Mouse (Mus musculus): Measurements from ENCODE around the gene Lpp. TPM values are rescaled to one million over a fixed set of nuclear protein-coding genes. Genes with fewer than 3 reads are reported as not detected.

Lpp gene
- polyA plus RNA-seq, 1 experiment from 2014 or later = 11.5 TPM

DNA sequence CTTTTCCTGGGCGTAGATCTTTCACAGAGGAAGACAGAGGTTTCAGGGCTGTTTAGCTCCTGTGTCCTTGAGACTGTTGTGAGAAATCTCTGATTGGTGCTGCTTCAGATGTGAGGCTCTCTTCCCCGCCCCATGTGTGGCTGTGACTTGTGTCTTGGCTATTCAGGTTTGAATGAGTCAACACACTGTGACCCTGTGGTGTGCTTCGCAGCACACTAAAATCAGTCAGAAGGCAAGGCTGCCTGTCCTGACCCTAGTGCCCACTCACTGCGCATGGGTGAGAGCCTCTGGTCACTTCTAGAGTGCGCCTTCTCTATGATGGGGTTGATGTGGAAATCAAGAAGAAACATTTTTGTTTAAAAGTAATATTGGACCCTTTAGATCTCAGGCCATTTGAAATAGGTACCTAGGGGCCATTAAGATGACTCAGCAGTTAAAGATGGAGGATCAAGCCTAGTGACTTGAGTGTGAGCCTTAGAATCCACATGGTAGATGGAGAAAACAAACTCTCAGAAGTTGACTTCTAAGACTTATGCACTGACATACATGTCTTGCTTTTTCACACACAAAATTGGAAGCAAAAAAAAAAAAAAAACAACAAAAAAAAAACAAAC is 114.7 kb downstream of the Lpp start:
- Histone ChIP-seq H3K4me2 (no peak overlapping the region), H3K27me3 (no peaks in the 10 kb centered on the region), H3K9ac (no peak overlapping the region), H3K36me3 (no peaks in the 10 kb centered on the region), H3K4me3 (no peak overlapping the region), H3K27ac (replicated peaks) (no peak overlapping the region), H3K4me1 (replicated peaks) (peaks cover 13% of the 10 kb centered on the region; the same call in 1 of the 2 replicates), H3K9me3 (no peaks in the 10 kb centered on the region)
- no peak for ATAC-seq (ENCODE audit: low FRiP score, low read depth)
- WGBS = 92% methylated on average over 5 of the region's 5 CpGs

DNA sequence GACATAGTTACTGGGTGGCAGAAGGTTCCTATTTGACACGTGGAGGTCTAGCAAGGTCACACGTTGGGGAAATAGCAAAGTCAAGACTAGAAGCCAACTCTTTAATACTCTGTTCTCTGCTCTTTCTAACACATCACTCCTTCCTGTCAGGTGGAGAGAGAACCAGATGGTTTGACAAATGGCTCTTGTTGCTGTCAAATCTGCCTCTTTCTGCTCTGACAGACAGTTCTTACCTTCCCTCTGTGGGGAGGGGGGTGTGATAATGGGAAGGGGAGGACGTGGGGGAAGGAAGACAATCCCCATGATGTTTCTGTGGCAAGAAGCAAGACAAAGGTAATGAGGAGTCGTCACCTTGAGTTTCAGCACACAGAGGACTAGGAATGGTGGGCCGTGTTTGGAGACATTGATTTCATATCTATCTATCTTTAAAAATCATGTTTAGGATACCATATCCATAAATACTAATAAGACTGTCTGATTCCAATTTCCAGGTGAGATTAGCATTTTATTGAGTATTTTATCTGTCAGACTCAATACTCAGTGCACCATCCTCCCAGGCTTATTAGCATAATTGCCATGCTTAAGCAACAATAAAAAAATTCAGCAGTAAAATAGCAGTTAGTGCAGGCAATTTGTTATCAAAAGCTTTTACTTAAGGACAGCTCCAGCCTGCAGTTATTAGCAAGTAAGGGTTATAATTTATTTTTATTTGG is 115.9 kb downstream of the Lpp start:
- no peak overlapping the region for H3K4me2 ChIP-seq
- peaks cover 13% of the 10 kb centered on the region; the same call in 1 of the 2 replicates for H3K4me1 ChIP-seq (replicated peaks)
- no peaks in the 10 kb centered on the region for H3K9me3 ChIP-seq
- H3K36me3 ChIP-seq = no peaks in the 10 kb centered on the region
- no peak overlapping the region for H3K27ac ChIP-seq (replicated peaks)
- H3K27me3 ChIP-seq = no peaks in the 10 kb centered on the region
- no peak overlapping the region for H3K9ac ChIP-seq
- H3K4me3 ChIP-seq = no peak overlapping the region
- ATAC-seq (ENCODE audit: low FRiP score, low read depth) = no peak; the same call in 1 of the 2 replicates
- 58% methylated on average over 5 of the region's 5 CpGs for WGBS

DNA sequence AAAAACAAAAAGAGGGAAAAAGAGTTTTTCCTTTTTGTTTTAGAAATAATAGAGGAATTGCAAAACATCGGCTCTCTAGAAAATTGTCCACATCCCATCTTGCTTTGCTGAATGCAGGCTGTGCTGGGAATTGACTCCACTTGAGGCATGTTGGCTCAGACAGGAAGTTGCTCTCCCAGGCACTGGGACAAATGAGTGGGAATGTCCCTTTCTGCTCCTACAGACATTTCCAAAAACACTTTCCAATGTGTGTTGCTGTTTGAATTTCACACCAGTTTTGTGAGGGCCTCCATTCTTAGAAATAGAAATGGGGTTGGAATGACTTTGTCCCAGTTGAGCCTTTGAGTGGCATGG is 116.5 kb downstream of the Lpp start:
- H3K27me3 ChIP-seq = no peaks in the 10 kb centered on the region
- peaks cover 13% of the 10 kb centered on the region; the same call in 1 of the 2 replicates for H3K4me1 ChIP-seq (replicated peaks)
- no peak overlapping the region for H3K9ac ChIP-seq
- no peak overlapping the region for H3K4me3 ChIP-seq
- no peak overlapping the region for H3K27ac ChIP-seq (replicated peaks)
- H3K4me2 ChIP-seq = no peak overlapping the region
- no peak for ATAC-seq (ENCODE audit: low FRiP score, low read depth)
- no peaks in the 10 kb centered on the region for H3K36me3 ChIP-seq
- H3K9me3 ChIP-seq = no peaks in the 10 kb centered on the region
- WGBS = 38% methylated on average over 1 of the region's 1 CpGs

DNA sequence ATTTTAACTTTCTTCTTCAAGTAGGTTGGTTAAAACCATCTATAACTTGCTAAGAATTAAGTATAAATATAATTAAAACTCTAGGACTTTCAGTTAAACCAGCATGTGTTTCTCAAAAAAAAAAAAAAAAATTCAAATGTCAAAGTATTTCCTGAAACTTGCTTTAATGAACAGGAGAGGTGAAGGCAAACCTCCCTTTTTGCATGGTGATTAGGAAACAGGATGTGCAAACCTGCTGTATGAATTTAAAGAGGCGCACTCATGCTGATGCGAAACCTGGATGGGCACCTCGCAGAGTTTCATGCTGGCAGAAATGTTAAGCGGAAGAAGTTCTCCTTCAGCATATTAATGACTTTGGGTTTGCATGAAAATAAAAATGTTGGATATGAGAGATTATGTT is 119.9 kb downstream of the Lpp start:
- H3K9me3 ChIP-seq = no peaks in the 10 kb centered on the region
- H3K4me1 ChIP-seq (replicated peaks) = peaks cover 13% of the 10 kb centered on the region; the same call in 1 of the 2 replicates
- ATAC-seq (ENCODE audit: low FRiP score, low read depth) = no peak
- no peak overlapping the region for H3K4me2 ChIP-seq
- no peaks in the 10 kb centered on the region for H3K27me3 ChIP-seq
- no peak overlapping the region for H3K27ac ChIP-seq (replicated peaks)
- 89% methylated on average over 4 of the region's 4 CpGs for WGBS
- no peak overlapping the region for H3K4me3 ChIP-seq
- H3K9ac ChIP-seq = no peak overlapping the region
- no peaks in the 10 kb centered on the region for H3K36me3 ChIP-seq

DNA sequence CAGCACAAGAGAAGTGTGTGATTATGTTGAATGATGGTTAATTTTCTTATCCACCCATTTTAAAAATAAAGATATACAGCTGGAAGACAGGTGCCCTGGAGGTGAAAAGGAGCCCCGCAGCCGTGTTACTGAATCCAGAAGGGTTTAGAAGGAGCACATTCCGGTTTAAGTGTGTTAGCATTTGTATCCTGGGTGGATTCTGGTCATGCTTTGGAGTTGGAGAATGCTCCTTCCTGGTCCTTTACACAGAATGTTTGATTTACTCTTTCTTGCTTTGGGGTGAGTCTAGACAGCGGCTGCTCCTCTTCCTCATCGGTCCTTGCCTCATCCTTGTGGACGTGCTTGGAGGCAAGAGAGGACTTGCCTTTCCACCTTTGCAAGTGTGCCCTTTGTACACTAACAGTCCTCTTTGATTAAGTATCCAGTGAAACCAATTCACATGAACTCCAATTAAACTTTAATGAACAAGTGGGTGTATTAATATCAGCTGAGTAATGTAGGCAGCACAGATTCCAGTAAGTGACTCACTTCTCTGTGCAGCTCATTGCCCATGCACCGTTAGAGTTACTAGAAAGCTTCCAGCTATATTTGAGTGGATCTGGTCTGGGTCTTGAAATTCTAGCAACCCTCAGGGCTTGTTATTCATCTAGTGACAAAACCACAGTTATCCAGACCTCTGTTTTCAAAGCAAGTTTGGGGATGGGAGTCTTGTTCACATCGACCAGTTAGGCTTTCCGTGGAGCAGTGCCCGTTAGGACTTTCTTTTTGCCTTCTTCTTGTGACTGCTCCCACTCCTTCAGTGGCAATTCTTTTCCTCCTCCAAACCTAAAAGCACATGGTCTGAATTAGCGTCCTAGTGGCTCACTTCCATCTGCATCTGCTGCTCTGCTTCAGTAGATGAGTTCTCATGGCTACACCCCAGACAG is 121.8 kb downstream of the Lpp start:
- H3K27ac ChIP-seq (replicated peaks) = no peak overlapping the region
- H3K9me3 ChIP-seq = no peaks in the 10 kb centered on the region
- no peak for ATAC-seq (ENCODE audit: low FRiP score, low read depth)
- no peaks in the 10 kb centered on the region for H3K27me3 ChIP-seq
- 0 out of 2 replicates have a peak, but pooled peaks cover under 1% of the 10 kb centered on the region for H3K4me1 ChIP-seq (replicated peaks)
- 89% methylated on average over 11 of the region's 11 CpGs for WGBS
- H3K4me3 ChIP-seq = no peak overlapping the region
- no peak overlapping the region for H3K4me2 ChIP-seq
- H3K36me3 ChIP-seq = no peaks in the 10 kb centered on the region
- H3K9ac ChIP-seq = no peak overlapping the region

DNA sequence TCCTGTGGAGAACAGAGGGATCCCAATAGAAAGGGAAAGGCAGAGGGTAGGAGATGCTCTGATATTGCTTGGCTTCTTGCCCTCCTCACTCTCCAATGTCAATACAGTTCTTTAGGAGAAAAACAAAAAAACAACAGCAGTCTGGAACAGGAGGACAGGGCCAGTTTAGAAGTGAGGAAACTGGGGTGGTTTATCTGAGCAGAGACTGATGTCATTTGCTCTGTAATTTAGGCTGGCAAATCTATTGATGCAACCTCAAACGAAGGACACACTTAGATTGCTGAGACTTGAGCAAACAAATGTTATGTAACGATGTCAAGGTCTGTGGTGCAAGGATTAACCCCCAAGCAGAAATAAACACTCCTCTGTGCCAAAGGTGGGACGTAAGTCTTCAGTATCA is 123.7 kb downstream of the Lpp start:
- 83% methylated on average over 3 of the region's 3 CpGs for WGBS
- no peak overlapping the region for H3K27ac ChIP-seq (replicated peaks)
- no peak for ATAC-seq (ENCODE audit: low FRiP score, low read depth)

DNA sequence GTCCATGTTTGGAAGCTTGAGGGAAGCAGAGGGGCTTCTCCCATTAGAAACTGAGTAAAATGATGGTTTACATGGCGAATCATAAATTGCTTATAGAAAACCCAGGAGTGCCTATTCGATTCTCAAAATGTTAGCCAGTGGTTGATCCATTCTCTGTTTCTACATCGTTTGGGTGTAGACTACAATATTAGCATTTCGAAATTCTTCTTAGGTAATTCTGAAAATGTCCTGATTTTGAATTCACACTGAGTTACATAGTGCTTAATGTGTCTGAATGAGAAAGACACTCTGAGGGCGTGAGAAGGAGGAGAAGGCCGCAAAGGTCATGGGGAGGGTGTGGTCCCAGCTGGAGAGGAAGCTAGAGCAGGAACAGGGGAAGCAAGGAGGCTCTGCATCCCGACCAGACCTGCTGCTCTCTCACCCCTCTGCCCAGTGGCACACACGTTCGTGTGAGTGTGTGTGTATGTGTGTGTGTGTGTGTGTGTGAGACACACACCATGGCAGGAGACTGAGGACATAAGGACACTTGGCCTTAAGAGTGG is 124.3 kb downstream of the Lpp start:
- Histone ChIP-seq H3K27ac (replicated peaks) (no peak overlapping the region), H3K9ac (no peak overlapping the region), H3K4me3 (no peak overlapping the region), H3K4me2 (no peak overlapping the region), H3K36me3 (no peaks in the 10 kb centered on the region), H3K4me1 (replicated peaks) (no peaks in the 10 kb centered on the region), H3K27me3 (no peaks in the 10 kb centered on the region), H3K9me3 (no peaks in the 10 kb centered on the region)
- ATAC-seq (ENCODE audit: low FRiP score, low read depth) = no peak
- 67% methylated on average over 9 of the region's 9 CpGs for WGBS

More for the DNA sequence above, 123.7 kb downstream of the Lpp start:
- no peak overlapping the region for H3K9ac ChIP-seq
- H3K9me3 ChIP-seq = no peaks in the 10 kb centered on the region
- no peaks in the 10 kb centered on the region for H3K36me3 ChIP-seq
- no peaks in the 10 kb centered on the region for H3K27me3 ChIP-seq
- no peak overlapping the region for H3K4me2 ChIP-seq
- no peak overlapping the region for H3K4me3 ChIP-seq
- H3K4me1 ChIP-seq (replicated peaks) = no peaks in the 10 kb centered on the region

DNA sequence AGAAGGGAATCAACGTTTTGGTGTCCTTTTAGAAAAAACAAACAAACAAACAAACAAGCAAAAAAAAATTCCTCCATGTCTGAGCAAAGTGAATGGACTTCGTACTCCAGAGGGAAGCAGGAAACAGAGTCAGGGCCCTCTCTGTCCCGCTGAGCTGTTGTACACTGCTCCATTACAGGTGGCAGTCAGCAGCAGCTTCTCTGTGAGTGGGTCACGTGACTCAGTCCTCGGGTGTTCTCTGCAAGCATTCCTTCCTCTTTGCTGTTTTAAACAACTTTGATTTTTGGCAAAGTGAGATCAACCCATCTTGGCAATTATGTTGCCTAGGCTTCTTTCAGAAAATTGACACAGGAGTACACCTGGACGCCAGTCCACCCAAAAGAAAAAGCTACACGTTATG is 125.5 kb downstream of the Lpp start:
- Histone ChIP-seq H3K9ac (no peak overlapping the region), H3K9me3 (no peaks in the 10 kb centered on the region), H3K4me1 (replicated peaks) (no peaks in the 10 kb centered on the region), H3K36me3 (no peaks in the 10 kb centered on the region), H3K27ac (replicated peaks) (no peak overlapping the region), H3K27me3 (no peaks in the 10 kb centered on the region), H3K4me3 (no peak overlapping the region), H3K4me2 (no peak overlapping the region)
- no peak for ATAC-seq (ENCODE audit: low FRiP score, low read depth)
- 80% methylated on average over 7 of the region's 7 CpGs for WGBS

DNA sequence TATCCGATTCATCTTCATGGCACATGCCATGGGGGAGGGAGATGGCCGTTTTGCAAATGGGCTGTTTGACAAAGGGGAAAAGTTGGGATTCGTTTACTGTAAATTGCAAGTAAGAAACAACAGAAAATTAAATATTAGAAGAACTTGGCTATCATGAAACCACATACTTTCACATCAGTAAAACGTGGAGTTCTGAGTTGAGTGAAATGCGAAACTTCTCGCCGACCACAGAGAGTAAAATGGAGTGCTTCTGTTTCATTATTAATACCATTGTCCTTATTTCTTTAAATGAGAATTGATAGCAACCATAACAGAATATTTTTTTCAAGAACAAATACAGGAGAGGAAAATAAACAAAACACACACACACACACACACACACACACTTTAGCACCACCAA is 133.9 kb downstream of the Lpp start:
- Histone ChIP-seq H3K9ac (no peak overlapping the region), H3K36me3 (no peaks in the 10 kb centered on the region), H3K9me3 (no peaks in the 10 kb centered on the region), H3K27me3 (no peaks in the 10 kb centered on the region), H3K27ac (replicated peaks) (no peak overlapping the region), H3K4me1 (replicated peaks) (no peaks in the 10 kb centered on the region), H3K4me2 (no peak overlapping the region), H3K4me3 (no peak overlapping the region)
- 93% methylated on average over 7 of the region's 7 CpGs for WGBS
- ATAC-seq (ENCODE audit: low FRiP score, low read depth) = no peak

DNA sequence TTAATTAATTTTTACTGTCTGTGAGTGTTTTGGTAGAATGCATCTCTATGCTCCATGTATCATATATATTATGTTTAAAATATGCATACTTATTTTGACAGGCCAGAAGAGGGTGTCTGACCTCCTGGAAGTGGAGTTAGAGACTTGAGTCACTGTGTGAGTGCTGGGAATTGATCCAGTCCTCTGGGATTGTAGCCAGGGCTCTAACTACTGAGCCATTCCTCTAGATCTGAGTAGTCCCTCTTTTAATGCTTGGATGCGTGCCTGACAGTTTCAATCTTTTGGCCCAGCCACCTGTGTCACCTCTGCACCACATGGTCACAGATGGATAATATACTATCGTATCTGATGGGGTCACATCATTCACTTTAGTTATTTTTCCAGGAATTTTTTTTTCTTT is 138.4 kb downstream of the Lpp start:
- Histone ChIP-seq H3K27ac (replicated peaks) (no peak overlapping the region), H3K27me3 (no peaks in the 10 kb centered on the region), H3K36me3 (no peaks in the 10 kb centered on the region), H3K4me2 (no peak overlapping the region), H3K4me3 (no peak overlapping the region), H3K4me1 (replicated peaks) (no peaks in the 10 kb centered on the region), H3K9me3 (no peaks in the 10 kb centered on the region), H3K9ac (no peak overlapping the region)
- ATAC-seq (ENCODE audit: low FRiP score, low read depth) = no peak
- 83% methylated on average over 2 of the region's 2 CpGs for WGBS

DNA sequence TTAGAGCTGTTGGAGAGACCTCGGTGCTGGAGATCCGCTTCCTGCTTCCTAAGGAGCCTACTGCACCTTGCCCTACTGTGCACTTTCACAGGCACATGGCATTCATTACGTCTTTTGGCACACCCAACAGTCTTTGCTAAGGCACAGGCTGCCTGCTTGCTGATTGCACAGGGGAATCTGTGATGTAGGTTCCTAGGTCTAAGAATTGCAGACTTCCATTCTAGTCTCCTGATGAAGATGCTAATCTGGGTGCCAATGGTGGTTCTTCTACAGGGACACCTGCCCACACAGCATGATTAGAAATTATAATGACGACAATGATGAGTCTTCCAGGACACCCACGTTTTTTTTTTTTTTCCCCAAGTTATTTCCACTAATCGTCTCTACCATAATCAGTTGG is 141.9 kb downstream of the Lpp start:
- no peak overlapping the region for H3K4me2 ChIP-seq
- no peak overlapping the region for H3K9ac ChIP-seq
- H3K4me1 ChIP-seq (replicated peaks) = no peaks in the 10 kb centered on the region
- no peaks in the 10 kb centered on the region for H3K9me3 ChIP-seq
- no peaks in the 10 kb centered on the region for H3K27me3 ChIP-seq
- no peak for ATAC-seq (ENCODE audit: low FRiP score, low read depth)
- H3K36me3 ChIP-seq = no peaks in the 10 kb centered on the region
- WGBS = 92% methylated on average over 6 of the region's 6 CpGs
- H3K4me3 ChIP-seq = no peak overlapping the region
- H3K27ac ChIP-seq (replicated peaks) = no peak overlapping the region

DNA sequence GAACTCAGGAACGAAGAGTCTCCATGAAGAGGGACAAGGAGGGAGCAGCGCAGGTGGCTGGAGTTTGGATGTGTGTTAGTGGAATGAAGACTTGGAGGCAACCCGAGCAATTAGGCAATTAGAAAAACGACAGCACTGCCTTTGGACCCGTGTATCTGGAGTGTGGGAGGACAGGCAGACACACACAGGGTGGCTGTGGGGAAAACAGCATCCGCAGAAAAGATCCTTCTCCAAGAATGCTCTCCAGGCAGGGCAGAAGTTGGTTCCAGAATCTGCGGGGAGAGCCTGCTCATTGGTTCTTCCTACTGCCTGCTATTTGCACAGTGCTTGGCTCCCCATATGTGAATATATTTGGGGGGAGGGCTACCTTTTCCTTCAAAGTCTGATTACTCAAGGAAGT is 143.0 kb downstream of the Lpp start:
- no peak overlapping the region for H3K4me3 ChIP-seq
- H3K27me3 ChIP-seq = no peaks in the 10 kb centered on the region
- no peaks in the 10 kb centered on the region for H3K4me1 ChIP-seq (replicated peaks)
- no peaks in the 10 kb centered on the region for H3K36me3 ChIP-seq
- no peak overlapping the region for H3K27ac ChIP-seq (replicated peaks)
- 83% methylated on average over 7 of the region's 7 CpGs for WGBS
- no peaks in the 10 kb centered on the region for H3K9me3 ChIP-seq
- no peak overlapping the region for H3K9ac ChIP-seq
- ATAC-seq (ENCODE audit: low FRiP score, low read depth) = no peak
- no peak overlapping the region for H3K4me2 ChIP-seq

Data from hindbrain, embryonic 15.5 days (tissue).